Mouse (Mus musculus) midbrain, embryonic 11.5 days (tissue): ENCODE results near the gene Il20rb. TPM values are rescaled to one million over a fixed set of nuclear protein-coding genes. Genes with fewer than 3 reads are reported as not detected.

Source experiments
- ATAC-seq: fragments of 200-750 bp; cut with Nextera tagmentation; 2 replicates; pipeline ENCODE4 v1.8.0; 2017; ENCODE audit warnings: moderate TSS enrichment, moderate library complexity; ENCODE audit not compliant: low FRiP score
- DNase-seq: peaks from one replicate; pipeline ENCODE4 v3.0.0; 2015; ENCODE audit warnings: low spot score; ENCODE audit errors: missing footprints
- H3K27ac ChIP-seq: fragments of 300-500 bp; sonication (generic); 2 replicates; pipeline ENCODE4 v1.5.1; 2014; ENCODE audit warnings: low read depth, low read length
- H3K27me3 ChIP-seq: fragments of 300-500 bp; sonication (generic); 2 replicates; pipeline ENCODE4 v1.6.1; 2014; ENCODE audit warnings: mild to moderate bottlenecking, low read length, moderate library complexity, mixed read lengths; ENCODE audit not compliant: control insufficient read depth, insufficient read depth
- H3K36me3 ChIP-seq: fragments of 300-500 bp; sonication (generic); 2 replicates; pipeline ENCODE4 v1.6.1; 2014; ENCODE audit warnings: mild to moderate bottlenecking, low read length, moderate library complexity, mixed read lengths; ENCODE audit not compliant: control insufficient read depth, insufficient read depth
- H3K4me1 ChIP-seq: fragments of 300-500 bp; sonication (generic); 2 replicates; pipeline ENCODE4 v1.6.1; 2014; ENCODE audit warnings: low read length; ENCODE audit not compliant: control insufficient read depth, insufficient read depth
- H3K4me2 ChIP-seq: fragments of 300-500 bp; sonication (generic); 2 replicates; pipeline ENCODE4 v1.6.1; 2014; ENCODE audit warnings: mild to moderate bottlenecking, moderate library complexity
- H3K4me3 ChIP-seq: fragments of 300-500 bp; sonication (generic); 2 replicates; pipeline ENCODE4 v1.5.1; 2014; ENCODE audit warnings: low read depth, low read length
- H3K9ac ChIP-seq: fragments of 300-500 bp; sonication (generic); 2 replicates; pipeline ENCODE4 v1.6.1; 2014; ENCODE audit warnings: low read length
- H3K9me3 ChIP-seq: fragments of 300-500 bp; sonication (generic); 2 replicates; pipeline ENCODE4 v1.6.1; 2016; ENCODE audit warnings: low read length; ENCODE audit not compliant: control insufficient read depth
- WGBS: fragments of 180-500 bp; shearing (Covaris S2); extraction: QIAGEN DNeasy Blood & Tissue Kit; methylation state at CpG from one replicate; pipeline ENCODE4 v1.1.7; 2014; 5-methylcytosine and 5-hydroxymethylcytosine counted together
- polyA plus RNA-seq: library from polyadenylated mRNA; unstranded; fragments of >200 nt; fragmentation: Nextera tagmentation; extraction: Ambion mirVana; gene quantifications from 2 replicates; pipeline ENCODE4 v1.2.1, GENCODE M21; 2014

Gene Il20rb
- 0.59 and 1.2 TPM in 2 replicates for polyA plus RNA-seq

- H3K4me1 ChIP-seq: no peaks in the 10 kb centered on the region
- ATAC-seq: no peak
- no peaks in the 10 kb centered on the region for H3K9me3 ChIP-seq
- 0 out of 2 replicates have a peak, but pooled peaks cover 2% of the 10 kb centered on the region for H3K36me3 ChIP-seq
- peak; percentile 31 for DNase-seq
- H3K27me3 ChIP-seq: no peaks in the 10 kb centered on the region
- H3K4me3 ChIP-seq: no peak within 1 kb of the TSS
- no peak within 1 kb of the TSS for H3K27ac ChIP-seq
- H3K4me2 ChIP-seq: no peak within 1 kb of the TSS
- 86% methylated on average over 5 of the region's 5 CpGs for WGBS
- H3K9ac ChIP-seq: no peak within 1 kb of the TSS
Measured at GRCm38 (mm10) chr9:100486431-100486830, at the start of gene Il20rb. Il20rb (minus strand) TSS chr9:100486788.

GRCm38 (mm10) chr9:100535618-100536262 lies 49.2 kb upstream of the Il20rb start:
- WGBS: 90% methylated on average over 2 of the region's 2 CpGs
- no peak overlapping the region for H3K9ac ChIP-seq
- H3K27me3 ChIP-seq: no peaks in the 10 kb centered on the region

GRCm38 (mm10) chr9:100534686-100535085 lies 48.1 kb upstream of the Il20rb start:
- no peak for ATAC-seq
- H3K4me3 ChIP-seq: no peak overlapping the region
- WGBS: 96% methylated on average over 3 of the region's 3 CpGs
- H3K27me3 ChIP-seq: no peaks in the 10 kb centered on the region
- no peak overlapping the region for H3K27ac ChIP-seq
- no peaks in the 10 kb centered on the region for H3K4me1 ChIP-seq
- H3K4me2 ChIP-seq: no peak overlapping the region
- no peak overlapping the region for H3K9ac ChIP-seq
- no peaks in the 10 kb centered on the region for H3K36me3 ChIP-seq
- no peak for DNase-seq
- H3K9me3 ChIP-seq: no peaks in the 10 kb centered on the region

More at GRCm38 (mm10) chr9:100535618-100536262, 49.2 kb upstream of the Il20rb start:
- Histone ChIP-seq H3K4me2 (no peak overlapping the region), H3K27ac (no peak overlapping the region), H3K9me3 (no peaks in the 10 kb centered on the region), H3K4me3 (no peak overlapping the region), H3K4me1 (no peaks in the 10 kb centered on the region), H3K36me3 (no peaks in the 10 kb centered on the region)
- ATAC-seq (no peak), DNase-seq (no peak)

- Histone ChIP-seq H3K9ac (no peak overlapping the region), H3K27me3 (no peaks in the 10 kb centered on the region), H3K4me3 (no peak overlapping the region), H3K36me3 (no peaks in the 10 kb centered on the region), H3K9me3 (no peaks in the 10 kb centered on the region), H3K4me2 (no peak overlapping the region), H3K4me1 (no peaks in the 10 kb centered on the region), H3K27ac (no peak overlapping the region)
- WGBS: 78% methylated on average over 3 of the region's 3 CpGs
- ATAC-seq: no peak
- no peak for DNase-seq
Measured at GRCm38 (mm10) chr9:100532847-100533505, 46.4 kb upstream of the Il20rb start.

- H3K4me3 ChIP-seq: no peak overlapping the region
- WGBS: 88% methylated on average over 1 of the region's 1 CpGs
- H3K4me1 ChIP-seq: no peaks in the 10 kb centered on the region
- H3K27ac ChIP-seq: no peak overlapping the region
- no peak for ATAC-seq
- H3K27me3 ChIP-seq: no peaks in the 10 kb centered on the region
- no peaks in the 10 kb centered on the region for H3K36me3 ChIP-seq
- no peak overlapping the region for H3K9ac ChIP-seq
- DNase-seq: no peak
- no peaks in the 10 kb centered on the region for H3K9me3 ChIP-seq
- H3K4me2 ChIP-seq: no peak overlapping the region
Measured at GRCm38 (mm10) chr9:100531296-100531695, 44.7 kb upstream of the Il20rb start.

GRCm38 (mm10) chr9:100525225-100525624 lies 38.6 kb upstream of the Il20rb start:
- H3K27ac ChIP-seq: no peak overlapping the region
- H3K36me3 ChIP-seq: no peaks in the 10 kb centered on the region
- H3K4me1 ChIP-seq: no peaks in the 10 kb centered on the region
- no peak overlapping the region for H3K9ac ChIP-seq
- no peak for ATAC-seq
- H3K4me2 ChIP-seq: no peak overlapping the region
- H3K9me3 ChIP-seq: no peaks in the 10 kb centered on the region
- H3K27me3 ChIP-seq: no peaks in the 10 kb centered on the region
- no peak overlapping the region for H3K4me3 ChIP-seq
- no peak for DNase-seq
- WGBS: 96% methylated on average over 2 of the region's 2 CpGs

- Histone ChIP-seq H3K9me3 (no peaks in the 10 kb centered on the region), H3K36me3 (no peaks in the 10 kb centered on the region), H3K27me3 (no peaks in the 10 kb centered on the region), H3K4me2 (no peak overlapping the region), H3K9ac (no peak overlapping the region), H3K4me3 (no peak overlapping the region), H3K4me1 (no peaks in the 10 kb centered on the region), H3K27ac (no peak overlapping the region)
- ATAC-seq (no peak), DNase-seq (no peak)
- 78% methylated on average over 2 of the region's 2 CpGs for WGBS
Measured at GRCm38 (mm10) chr9:100522029-100522428, 35.4 kb upstream of the Il20rb start.

- ATAC-seq: no peak
- WGBS: 2% methylated on average over 2 of the region's 2 CpGs
- no peaks in the 10 kb centered on the region for H3K9me3 ChIP-seq
Measured at GRCm38 (mm10) chr9:100520586-100520985, 34.0 kb upstream of the Il20rb start.

GRCm38 (mm10) chr9:100520012-100520411 lies 33.4 kb upstream of the Il20rb start:
- no peak for DNase-seq
- no peak for ATAC-seq
- H3K4me1 ChIP-seq: no peaks in the 10 kb centered on the region
- H3K9ac ChIP-seq: no peak overlapping the region
- H3K9me3 ChIP-seq: no peaks in the 10 kb centered on the region
- no peak overlapping the region for H3K27ac ChIP-seq
- H3K36me3 ChIP-seq: no peaks in the 10 kb centered on the region
- H3K27me3 ChIP-seq: no peaks in the 10 kb centered on the region
- H3K4me2 ChIP-seq: no peak overlapping the region
- 97% methylated on average over 3 of the region's 3 CpGs for WGBS
- no peak overlapping the region for H3K4me3 ChIP-seq

More at GRCm38 (mm10) chr9:100520586-100520985, 34.0 kb upstream of the Il20rb start:
- Histone ChIP-seq H3K9ac (no peak overlapping the region), H3K27me3 (no peaks in the 10 kb centered on the region), H3K4me2 (no peak overlapping the region), H3K4me1 (no peaks in the 10 kb centered on the region), H3K36me3 (no peaks in the 10 kb centered on the region), H3K4me3 (no peak overlapping the region), H3K27ac (no peak overlapping the region)
- peak; percentile 94 for DNase-seq
